13 mouse cellular contexts compared by ENCODE assay signal in genomic region chr15:91671987-91672386, GRCm38 (mm10). TPM values are rescaled to one million over a fixed set of nuclear protein-coding genes. Genes with fewer than 3 reads are reported as not detected.
A peak's percentile ranks its signal among the peaks of the same experiment; 100 is the strongest.
DNase-seq lines count a peak whose midpoint lies in the region; ATAC-seq lines count a peak whose summit lies in the region.
"Had no signal": no experiment of that assay in that cellular context is flagged by ENCODE, and none has a peak within 500 bp of the region (broad histone marks: within the 10 kb centered on the region; RNA-seq: fewer than 3 reads in every experiment).

No protein-coding gene starts in this region.

- no peak overlapping the region for H3K27ac ChIP-seq in liver, embryonic 12.5 days
- H3K27ac ChIP-seq in limb, embryonic 10.5 days = peak overlapping the region; percentile 83; the same call in 1 of the 2 replicates
- H3K27ac ChIP-seq: forebrain, embryonic 13.5 days; hindbrain, embryonic 12.5 days had no signal

- peak; percentile 15 for DNase-seq in heart, adult 8-10 months (ENCODE audit: low spot score)
- no peak for DNase-seq in heart, postnatal 25 days (ENCODE audit: low spot score)
- no peak for DNase-seq in liver
- DNase-seq in kidney, adult 8-10 months = peak; percentile 31 to 39
- DNase-seq in limb, embryonic 10.5 days (ENCODE audit: low spot score) = no peak
- DNase-seq in urinary bladder, adult 18-20 months (ENCODE audit: low spot score in 2 of 2) = no peak
- DNase-seq: cerebellum, adult 11 months; liver, embryonic 13.5 days; right cerebral cortex, postnatal 4 days; thymus, postnatal 14 days had no signal

- peaks cover 5% of the 10 kb centered on the region; the same call in 1 of the 2 replicates for H3K4me1 ChIP-seq in liver, embryonic 12.5 days
- H3K4me1 ChIP-seq in limb, embryonic 10.5 days = peaks cover 19% of the 10 kb centered on the region; the same call in 1 of the 2 replicates

- no peaks in the 10 kb centered on the region for H3K36me3 ChIP-seq in liver, embryonic 12.5 days
- H3K36me3 ChIP-seq in limb, embryonic 10.5 days = no peaks in the 10 kb centered on the region
- H3K36me3 ChIP-seq: hindbrain, embryonic 12.5 days; liver, embryonic 13.5 days had no signal

- H3K9me3 ChIP-seq in liver, embryonic 12.5 days (replicated peaks) = no peaks in the 10 kb centered on the region
- H3K9me3 ChIP-seq in limb, embryonic 10.5 days (replicated peaks) = no peaks in the 10 kb centered on the region
- H3K9me3 ChIP-seq: forebrain, embryonic 13.5 days; hindbrain, embryonic 12.5 days; liver, embryonic 13.5 days had no signal

- no peak for ATAC-seq in liver, embryonic 12.5 days

- H3K4me2 ChIP-seq in liver, embryonic 12.5 days = peak overlapping the region; percentile 62; the same call in 1 of the 2 replicates

- H3K4me3 ChIP-seq in liver, embryonic 12.5 days = no peak overlapping the region
- H3K4me3 ChIP-seq in limb, embryonic 10.5 days = no peak overlapping the region

- WGBS in liver, embryonic 12.5 days (ENCODE audit: insufficient replicate concordance) = 45% methylated on average over 5 of the region's 5 CpGs
- WGBS in limb, embryonic 10.5 days = 68% methylated on average over 5 of the region's 5 CpGs

- no peak overlapping the region for H3K9ac ChIP-seq in liver, embryonic 12.5 days
- H3K9ac ChIP-seq: liver, embryonic 13.5 days had no signal

- peaks cover 4% of the 10 kb centered on the region for H3K27me3 ChIP-seq in liver, embryonic 12.5 days (replicated peaks)
- no peaks in the 10 kb centered on the region for H3K27me3 ChIP-seq in limb, embryonic 10.5 days (ENCODE audit: low read depth, poor library complexity, severe bottlenecking)
- H3K27me3 ChIP-seq: forebrain, embryonic 13.5 days; hindbrain, embryonic 12.5 days; liver, embryonic 13.5 days had no signal

- intact Hi-C loops in heart, postnatal 25 days (cut with DNase I) = loop anchor here (5.0 kb wide), 1 partner anchor 65 kb away; no protein-coding TSS in a partner anchor

RNA-seq across cellular contexts. Expression of gene Lrrk2, which starts 1.0 kb away (rescaled TPM):
- total RNA-seq in heart, adult 8-10 months (2022) = 10 to 100 TPM in 3 of 4 experiments, 1 to 10 TPM in 1; 9.1 to 14.4 (median 14.1) TPM
- 10 to 100 TPM; 11.2 to 12.4 TPM for total RNA-seq in heart, postnatal 25 days (2021)
- 1.6 and 2.0 TPM in 2 replicates for polyA plus RNA-seq in liver, embryonic 12.5 days (2016; fragmentation: Nextera tagmentation; extraction: Ambion mirVana)
- 1.4 and 2.0 TPM in 2 replicates for polyA plus RNA-seq in limb, embryonic 10.5 days (2016; fragmentation: Nextera tagmentation; extraction: Ambion mirVana)

Comparison
In these comparisons a context has a peak if more than half of its experiments do, and no peak if none do; other contexts are left out.
1. DNase-seq: peak in heart, adult 8-10 months (single experiment) and kidney, adult 8-10 months (2 of 2); none in heart, postnatal 25 days (single experiment), liver (single experiment), limb, embryonic 10.5 days (single experiment) and urinary bladder, adult 18-20 months (0 of 2).